Mouse (Mus musculus) lung, postnatal 36 days (tissue): Measurements from ENCODE around the gene Fubp3.
A peak's percentile ranks its signal among the peaks of the same experiment; 100 is the strongest.
"Not testable (repeated sequence)": the region's sequence is repeated elsewhere in the genome, so short reads cannot be mapped to it uniquely, and the experiment has no call there.

ENCODE experiments used
- DNase-seq: peaks from one replicate; pipeline ENCODE4 v3.0.0; 2022; ENCODE audit warnings: mixed read lengths

The Fubp3 gene

GRCm38 (mm10) chr2:31572051-31572914 is at the start of gene Fubp3:
TSS of gene Fubp3 (plus strand) at chr2:31572651.
- DNase-seq = peak; percentile 93

- DNase-seq = no peak
These were observed 47.8 kb upstream of the Fubp3 start for GRCm38 (mm10) chr2:31524641-31525040.

- no peak for DNase-seq
These were observed 46.7 kb upstream of the Fubp3 start for GRCm38 (mm10) chr2:31525778-31526177.

GRCm38 (mm10) chr2:31530201-31530600 is 42.2 kb upstream of the Fubp3 start:
- no peak for DNase-seq

- peak; percentile 88 for DNase-seq
These were observed 35.4 kb upstream of the Fubp3 start for GRCm38 (mm10) chr2:31537054-31537453.

GRCm38 (mm10) chr2:31538745-31539144 is 33.7 kb upstream of the Fubp3 start:
- DNase-seq = no peak

- DNase-seq = peak; percentile 46
These were observed 30.9 kb upstream of the Fubp3 start for GRCm38 (mm10) chr2:31541581-31541980.

GRCm38 (mm10) chr2:31547726-31548125 is 24.7 kb upstream of the Fubp3 start:
- no peak for DNase-seq

- DNase-seq = no peak
These were observed 21.9 kb upstream of the Fubp3 start for GRCm38 (mm10) chr2:31550503-31550902.

GRCm38 (mm10) chr2:31551351-31551750 is 21.1 kb upstream of the Fubp3 start:
- not testable (repeated sequence) for DNase-seq

GRCm38 (mm10) chr2:31551971-31552370 is 20.5 kb upstream of the Fubp3 start:
- DNase-seq = no peak

- no peak for DNase-seq
These were observed 17.8 kb upstream of the Fubp3 start for GRCm38 (mm10) chr2:31554619-31555018.

- peak; percentile 24 for DNase-seq
These were observed 624 bp downstream of the Fubp3 start for GRCm38 (mm10) chr2:31572915-31573635.

- DNase-seq = no peak
These were observed 9.2 kb downstream of the Fubp3 start for GRCm38 (mm10) chr2:31581617-31582016.

- DNase-seq = peak; percentile 11
These were observed 19.5 kb downstream of the Fubp3 start for GRCm38 (mm10) chr2:31591799-31592484.

GRCm38 (mm10) chr2:31607555-31607954 is 35.1 kb downstream of the Fubp3 start:
- DNase-seq = no peak

- DNase-seq = no peak
These were observed 37.4 kb downstream of the Fubp3 start for GRCm38 (mm10) chr2:31609859-31610261.

- DNase-seq = no peak
These were observed 38.5 kb downstream of the Fubp3 start for GRCm38 (mm10) chr2:31610922-31611321.

GRCm38 (mm10) chr2:31611400-31611799 is 38.9 kb downstream of the Fubp3 start:
- DNase-seq = no peak

- DNase-seq = no peak
These were observed 40.2 kb downstream of the Fubp3 start for GRCm38 (mm10) chr2:31612627-31613026.

GRCm38 (mm10) chr2:31613781-31614180 is 41.3 kb downstream of the Fubp3 start:
- DNase-seq = no peak

- DNase-seq = no peak
These were observed 46.2 kb downstream of the Fubp3 start for GRCm38 (mm10) chr2:31618484-31619161.

GRCm38 (mm10) chr2:31619208-31619607 is 46.8 kb downstream of the Fubp3 start:
- no peak for DNase-seq
